Mouse (Mus musculus): Measurements from ENCODE around the gene Ndufaf3. TPM values are rescaled to one million over a fixed set of nuclear protein-coding genes. Genes with fewer than 3 reads are reported as not detected.

The Ndufaf3 gene
- polyA plus RNA-seq (2017; shearing (Covaris generic)), result 27.1 TPM

DNA sequence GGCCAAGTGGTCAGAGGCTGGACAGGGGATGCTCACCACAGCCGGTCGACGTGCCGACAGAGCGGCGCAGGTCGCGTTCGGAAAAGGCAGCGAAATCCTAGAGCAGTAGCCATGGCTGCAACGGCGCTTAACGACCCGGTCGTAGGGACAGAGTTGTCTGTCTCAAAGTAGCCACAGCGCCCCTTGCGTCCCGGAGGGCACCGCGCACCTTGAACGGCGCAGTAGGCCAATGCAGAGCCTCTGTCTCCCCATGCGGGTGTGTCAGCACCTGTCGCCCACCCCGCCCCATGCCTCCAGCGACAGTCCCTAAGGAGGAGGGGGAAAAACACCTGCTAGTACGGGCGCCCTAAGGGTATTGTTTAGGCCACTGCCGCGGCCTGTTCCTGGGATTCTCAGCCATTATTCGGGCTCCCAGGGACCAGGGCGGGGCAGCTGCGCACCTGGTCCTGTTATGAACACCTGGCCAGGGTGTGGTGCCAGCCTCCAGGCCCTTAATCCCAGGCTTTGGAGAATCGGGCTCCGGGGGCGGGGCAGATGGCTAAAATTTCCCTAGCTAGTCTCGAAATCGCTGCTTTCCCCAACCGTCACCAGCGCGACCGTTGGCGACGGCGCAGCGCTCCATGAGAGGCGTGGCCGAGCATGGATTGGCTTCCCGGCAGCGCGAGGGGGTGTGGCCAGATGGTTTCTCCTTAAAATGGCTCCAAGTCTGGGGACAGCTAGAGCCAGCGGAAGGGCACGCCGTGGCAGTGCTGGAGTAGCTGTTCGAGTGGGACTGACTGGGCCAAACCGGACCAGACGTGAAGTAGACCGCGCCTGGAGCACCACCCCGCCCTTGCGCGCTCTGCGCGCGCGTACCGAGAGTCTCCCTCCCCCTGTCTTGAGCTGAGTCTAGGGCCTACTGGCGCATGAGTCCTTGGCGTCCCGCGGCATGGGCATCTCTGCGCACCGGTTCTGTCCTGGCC lies at the start of gene Ndufaf3:
Gene Ndufaf3 (minus strand): TSS at position 620 of the 962 bp plus-strand sequence.

GRCm38 (mm10) chr9:108596998-108597764 lies 29.9 kb upstream of the Ndufaf3 start, which contains the start of gene P4htm:
Gene P4htm (minus strand): TSS chr9:108597667.

DNA sequence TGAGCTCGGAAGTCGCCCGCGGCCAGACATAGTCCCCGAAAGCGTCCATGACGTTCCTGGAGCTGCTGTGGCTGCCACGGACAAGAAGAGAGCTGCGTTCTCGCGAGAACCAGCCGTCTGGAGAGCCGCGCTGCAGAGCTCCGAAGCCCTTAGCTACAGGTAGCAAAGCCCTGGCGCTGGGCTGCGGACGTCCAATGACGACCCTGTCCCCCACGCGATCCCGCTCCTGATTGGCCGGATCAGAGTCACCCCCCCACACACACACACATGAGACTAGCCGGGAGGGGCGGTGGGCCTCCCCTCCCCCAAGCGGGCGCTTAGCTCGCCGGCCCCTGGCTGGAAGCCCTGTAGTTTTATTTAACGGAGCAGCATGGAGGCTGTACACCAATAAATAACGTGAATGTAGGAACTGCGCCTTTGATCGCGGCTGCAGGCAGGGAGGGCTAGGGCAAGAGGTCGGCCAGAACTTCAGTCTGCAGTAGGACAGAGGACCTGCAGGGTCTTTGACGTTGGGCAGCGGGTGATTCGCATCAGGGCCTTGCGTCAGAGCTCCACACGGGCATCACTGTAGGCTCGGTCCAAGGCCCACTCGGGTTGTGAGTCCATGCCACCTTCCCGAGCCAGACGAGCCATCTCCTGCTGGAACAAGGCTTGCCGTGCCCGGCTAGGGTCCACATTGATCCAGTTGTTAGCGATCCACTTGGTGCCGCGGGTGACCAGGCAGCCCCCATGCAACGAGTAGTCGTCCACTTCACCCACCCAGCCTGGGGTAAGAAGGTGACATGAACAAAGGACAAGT lies 11.5 kb upstream of the Ndufaf3 start, which contains the start of gene Wdr6:
Gene Wdr6 (minus strand): TSS at position 195 of the 799 bp plus-strand sequence.

DNA sequence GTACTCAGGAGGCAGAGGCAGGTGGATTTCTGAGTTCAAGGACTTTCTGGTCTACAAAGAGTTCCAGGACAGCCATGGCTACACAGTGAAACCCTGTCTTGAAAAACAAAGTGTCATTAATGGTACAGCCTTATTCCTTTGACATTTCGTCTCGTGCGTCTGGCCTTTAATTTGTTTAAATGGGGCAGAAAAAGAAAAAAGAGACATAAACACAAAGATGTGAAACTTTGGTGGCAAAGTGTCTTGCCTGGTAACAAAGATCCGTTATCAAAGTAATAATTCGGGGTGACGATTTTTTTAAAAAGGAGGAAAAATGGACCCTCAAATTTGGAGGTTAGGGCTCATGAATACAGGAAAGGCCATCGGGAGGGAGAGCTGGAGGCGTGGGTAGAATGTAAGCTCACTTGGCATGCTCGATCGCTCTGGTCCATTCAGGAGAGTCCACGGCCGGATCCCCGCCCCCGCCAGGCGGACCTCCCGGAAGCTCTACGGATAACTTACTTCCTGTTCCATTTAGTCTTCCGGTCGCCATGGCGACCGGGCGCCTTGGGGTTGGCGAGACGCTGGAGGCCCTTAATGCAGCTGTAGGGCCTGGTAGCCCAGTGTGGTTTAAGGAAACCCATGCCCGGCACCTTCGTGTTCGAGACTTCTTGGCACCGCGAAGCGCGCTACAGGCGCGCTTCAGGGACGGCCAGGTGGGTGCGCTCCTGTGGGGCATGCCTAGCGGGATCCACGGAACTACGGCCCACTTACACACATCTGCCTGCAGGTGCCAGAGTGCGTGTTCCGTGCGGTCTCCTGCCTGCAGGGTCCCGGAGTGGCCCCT lies 2.4 kb upstream of the Ndufaf3 start, which contains the start of gene Dalrd3:
Gene Dalrd3 (plus strand): TSS at position 506 of the 826 bp plus-strand sequence.

DNA sequence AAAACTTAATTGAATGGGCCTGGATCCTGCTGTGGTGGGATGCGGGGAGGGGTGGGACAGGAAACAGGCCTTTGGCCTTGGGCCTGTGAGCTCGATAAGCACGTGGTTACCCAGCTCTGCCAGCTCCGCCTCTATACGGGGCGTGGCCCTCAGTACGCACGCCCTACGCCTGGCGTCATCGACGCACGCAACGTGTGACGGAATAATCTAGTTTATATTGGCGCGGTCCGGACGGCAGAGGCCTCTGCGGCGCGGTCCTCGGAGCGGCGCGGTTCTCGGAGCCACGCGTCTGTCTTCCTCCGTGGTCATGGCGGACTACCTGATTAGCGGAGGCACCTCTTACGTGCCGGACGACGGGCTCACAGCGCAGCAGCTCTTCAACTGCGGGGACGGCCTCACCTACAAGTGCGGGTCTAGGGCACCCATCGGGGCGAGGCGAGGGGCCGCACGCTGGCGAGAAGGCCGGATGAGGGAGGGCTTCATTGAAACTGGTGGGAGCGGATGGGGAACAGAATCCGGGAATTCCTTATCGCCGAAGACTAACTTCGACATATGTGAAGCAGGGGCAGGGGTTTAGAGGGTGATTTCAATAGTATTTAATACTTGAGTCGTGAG lies 6.9 kb downstream of the Ndufaf3 start, which contains the start of gene Impdh2:
Gene Impdh2 (plus strand): TSS at position 60 of the 615 bp plus-strand sequence.

DNA sequence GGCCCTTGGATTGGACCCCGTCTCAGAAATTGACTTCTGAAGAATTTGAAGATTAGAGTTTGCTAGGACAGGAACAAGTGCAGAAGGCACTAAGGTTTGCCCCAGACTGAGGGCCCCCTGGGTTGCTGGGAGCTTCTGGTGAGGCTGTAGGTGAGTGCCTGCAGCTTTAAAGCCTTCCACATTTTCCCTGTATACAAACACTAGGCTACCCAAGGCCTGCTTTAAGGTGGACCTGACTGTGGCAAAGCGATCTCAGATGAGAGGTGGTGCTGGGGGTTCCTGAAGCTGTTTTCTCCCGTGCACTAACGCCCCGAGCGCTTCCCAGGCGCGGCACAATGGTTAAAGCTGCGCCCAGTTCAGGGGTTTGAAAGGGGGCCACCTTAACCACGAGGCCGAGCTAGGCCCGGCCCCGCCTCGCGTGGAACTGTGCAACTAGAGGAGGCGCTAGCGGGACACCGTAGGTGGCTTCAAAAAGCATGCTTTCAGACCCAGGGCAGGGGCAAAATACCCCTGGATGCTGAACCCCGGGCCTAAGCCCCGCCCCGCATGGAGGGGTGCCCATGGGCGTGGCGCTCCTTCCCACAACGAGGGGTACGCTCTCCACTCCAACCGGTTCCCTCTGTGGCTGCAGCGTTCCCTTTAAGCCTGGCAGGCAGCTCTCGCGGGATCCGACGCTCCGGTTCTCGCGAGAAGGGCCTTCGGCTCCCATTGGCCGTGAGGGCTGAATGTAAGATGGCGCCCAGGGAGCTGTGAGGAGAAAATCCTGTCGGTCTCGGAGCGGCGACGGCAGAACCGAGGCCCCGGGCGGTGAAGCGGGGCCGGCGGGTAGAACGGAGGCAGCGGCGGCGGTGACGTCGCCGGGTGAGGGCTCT lies 50.6 kb downstream of the Ndufaf3 start, which contains the start of gene Qrich1:
Gene Qrich1 (plus strand): TSS at position 427 of the 872 bp plus-strand sequence.

Other genes starting within 250 kb of the Ndufaf3 start
- 221 TPM for gene Gpx1, start 228.5 kb downstream of the Ndufaf3 start, polyA plus RNA-seq (2017; shearing (Covaris generic))
- 90.5 TPM for gene Usp4, start 219.6 kb downstream of the Ndufaf3 start, polyA plus RNA-seq (2017; shearing (Covaris generic))
- 1.0 TPM for gene 1700102P08Rik, start 174.6 kb downstream of the Ndufaf3 start, polyA plus RNA-seq (2017; shearing (Covaris generic))
- 0.43 TPM for gene Ccdc36, start 138.9 kb downstream of the Ndufaf3 start, polyA plus RNA-seq (2017; shearing (Covaris generic))
- not detected for gene BC048562, start 131.0 kb downstream of the Ndufaf3 start, polyA plus RNA-seq (2017; shearing (Covaris generic))
- gene Ccdc71, start 106.9 kb downstream of the Ndufaf3 start, polyA plus RNA-seq (2017; shearing (Covaris generic)), result 27.8 TPM
- 9.5 TPM for gene Klhdc8b, start 105.9 kb downstream of the Ndufaf3 start, polyA plus RNA-seq (2017; shearing (Covaris generic))
- gene Lamb2, start 87.7 kb downstream of the Ndufaf3 start, polyA plus RNA-seq (2017; shearing (Covaris generic)), result 0.46 TPM
- gene Usp19, start 76.8 kb downstream of the Ndufaf3 start, polyA plus RNA-seq (2017; shearing (Covaris generic)), result 150 TPM
- gene Qars, start 59.7 kb downstream of the Ndufaf3 start, polyA plus RNA-seq (2017; shearing (Covaris generic)), result 68.2 TPM
- gene Qrich1, start 50.6 kb downstream of the Ndufaf3 start, polyA plus RNA-seq (2017; shearing (Covaris generic)), result 165 TPM
- 115 TPM for gene Impdh2, start 7.1 kb downstream of the Ndufaf3 start, polyA plus RNA-seq (2017; shearing (Covaris generic))
- gene Dalrd3, start 2.5 kb upstream of the Ndufaf3 start, polyA plus RNA-seq (2017; shearing (Covaris generic)), result 62.4 TPM
- gene Wdr6, start 11.3 kb upstream of the Ndufaf3 start, polyA plus RNA-seq (2017; shearing (Covaris generic)), result 25.4 TPM
- gene P4htm, start 30.2 kb upstream of the Ndufaf3 start, polyA plus RNA-seq (2017; shearing (Covaris generic)), result 8.5 TPM
- gene Arih2, start 82.0 kb upstream of the Ndufaf3 start, polyA plus RNA-seq (2017; shearing (Covaris generic)), result 202 TPM
- gene Slc25a20, start 94.7 kb upstream of the Ndufaf3 start, polyA plus RNA-seq (2017; shearing (Covaris generic)), result 19.9 TPM
- gene Prkar2a, start 121.9 kb upstream of the Ndufaf3 start, polyA plus RNA-seq (2017; shearing (Covaris generic)), result 33.7 TPM
- 33.8 TPM for gene Ip6k2, start 216.4 kb upstream of the Ndufaf3 start, polyA plus RNA-seq (2017; shearing (Covaris generic))
- gene Nckipsd, start 240.9 kb upstream of the Ndufaf3 start, polyA plus RNA-seq (2017; shearing (Covaris generic)), result 11.2 TPM